Mouse (Mus musculus) embryonic fibroblast, embryonic 13.5 days (primary cell): ENCODE measurements around the gene Cyp2t4. TPM values are rescaled to one million over a fixed set of nuclear protein-coding genes. Genes with fewer than 3 reads are reported as not detected.

Experiments
- H3K27ac ChIP-seq: 2 replicates; pipeline ENCODE4 v1.5.1; 2012; ENCODE audit warnings: low read length, control low read depth, inconsistent platforms; ENCODE audit not compliant: insufficient read depth
- H3K4me1 ChIP-seq: 2 replicates; pipeline ENCODE4 v1.6.1; 2011; ENCODE audit warnings: low read length; ENCODE audit not compliant: control insufficient read depth, insufficient read depth
- H3K4me3 ChIP-seq: 2 replicates; pipeline ENCODE4 v1.5.1; 2011; ENCODE audit warnings: mild to moderate bottlenecking, control low read depth, low read length; ENCODE audit not compliant: insufficient read depth
- CTCF ChIP-seq: IDR thresholded peaks from 2 replicates; pipeline ENCODE4 v1.5.1; 2011; ENCODE audit warnings: mild to moderate bottlenecking, control low read depth, low read length, moderate library complexity, borderline replicate concordance; ENCODE audit not compliant: insufficient read depth
- POLR2A ChIP-seq: IDR thresholded peaks from 2 replicates; pipeline ENCODE4 v1.6.1; 2011; ENCODE audit warnings: low read depth, mild to moderate bottlenecking, control low read depth, low read length, moderate library complexity
- polyA plus RNA-seq: library from polyadenylated mRNA; stranded (reverse); fragments of >200 nt; gene quantifications from 2 replicates; pipeline ENCODE4 v1.2.4, GENCODE M21; 2011; ENCODE audit warnings: low read depth; ENCODE audit not compliant: missing spikeins, insufficient read length

Gene Cyp2t4
- not detected in 2 replicates for polyA plus RNA-seq

GRCm38 (mm10) chr7:27153205-27153764 is at the start of gene Cyp2t4:
Cyp2t4 (plus strand) TSS chr7:27153714.
- Histone ChIP-seq H3K4me3 (no peak within 1 kb of the TSS), H3K4me1 (no peaks in the 10 kb centered on the region), H3K27ac (no peak within 1 kb of the TSS)
- TF ChIP-seq POLR2A (no peak), CTCF (no peak)

- H3K4me3 ChIP-seq = no peak overlapping the region
- no peaks in the 10 kb centered on the region for H3K4me1 ChIP-seq
- no peak for TF ChIP-seq CTCF
- TF ChIP-seq POLR2A = no peak
- peak overlapping the region; percentile 75 for H3K27ac ChIP-seq
Observed at GRCm38 (mm10) chr7:27104882-27105281, 48.6 kb upstream of the Cyp2t4 start.

GRCm38 (mm10) chr7:27110327-27110726 is 43.2 kb upstream of the Cyp2t4 start:
- no peak for TF ChIP-seq POLR2A
- TF ChIP-seq CTCF = no peak
- Histone ChIP-seq H3K27ac (no peak overlapping the region), H3K4me3 (no peak overlapping the region), H3K4me1 (no peaks in the 10 kb centered on the region)

GRCm38 (mm10) chr7:27111038-27111437 is 42.5 kb upstream of the Cyp2t4 start:
- no peak overlapping the region for H3K27ac ChIP-seq
- H3K4me3 ChIP-seq = no peak overlapping the region
- no peaks in the 10 kb centered on the region for H3K4me1 ChIP-seq
- TF ChIP-seq POLR2A (no peak), CTCF (no peak)

- Histone ChIP-seq H3K4me3 (no peak overlapping the region), H3K27ac (no peak overlapping the region), H3K4me1 (no peaks in the 10 kb centered on the region)
- TF ChIP-seq POLR2A = no peak
- TF ChIP-seq CTCF = no peak
Observed at GRCm38 (mm10) chr7:27111987-27112386, 41.5 kb upstream of the Cyp2t4 start.

- Histone ChIP-seq H3K27ac (peak overlapping the region; percentile 48), H3K4me3 (no peak overlapping the region), H3K4me1 (no peaks in the 10 kb centered on the region)
- no peak for TF ChIP-seq POLR2A
- no peak for TF ChIP-seq CTCF
Observed at GRCm38 (mm10) chr7:27118033-27118511, 35.4 kb upstream of the Cyp2t4 start.

- no peak for TF ChIP-seq POLR2A
- Histone ChIP-seq H3K4me1 (no peaks in the 10 kb centered on the region), H3K27ac (peak within 1 kb of the TSS; percentile 15; the same call in 1 of the 2 replicates), H3K4me3 (no peak within 1 kb of the TSS)
Observed at GRCm38 (mm10) chr7:27119676-27120075, 33.8 kb upstream of the Cyp2t4 start, which contains the start of gene Cyp2f2. Cyp2f2 (plus strand) TSS chr7:27119909.

- Histone ChIP-seq H3K4me3 (no peak overlapping the region), H3K4me1 (no peaks in the 10 kb centered on the region), H3K27ac (no peak overlapping the region)
- TF ChIP-seq CTCF (no peak), POLR2A (no peak)
Observed at GRCm38 (mm10) chr7:27124305-27124832, 29.1 kb upstream of the Cyp2t4 start.

- H3K4me3 ChIP-seq = no peak overlapping the region
- TF ChIP-seq CTCF (no peak), POLR2A (no peak)
- no peaks in the 10 kb centered on the region for H3K4me1 ChIP-seq
- H3K27ac ChIP-seq = no peak overlapping the region
Observed at GRCm38 (mm10) chr7:27124969-27125368, 28.5 kb upstream of the Cyp2t4 start.

- TF ChIP-seq CTCF (peak; percentile 73; the same call in 1 of the 2 replicates), POLR2A (no peak)
- Histone ChIP-seq H3K4me1 (no peaks in the 10 kb centered on the region), H3K27ac (no peak overlapping the region), H3K4me3 (no peak overlapping the region)
Observed at GRCm38 (mm10) chr7:27128162-27128561, 25.4 kb upstream of the Cyp2t4 start.
